Mouse (Mus musculus) midbrain, postnatal 0 days (tissue): Measurements from ENCODE around the gene Sestd1. TPM values are rescaled to one million over a fixed set of nuclear protein-coding genes. Genes with fewer than 3 reads are reported as not detected.

ENCODE experiments used
- ATAC-seq: fragments of 200-750 bp; cut with Nextera tagmentation; 2 replicates; pipeline ENCODE4 v1.8.0; 2017; ENCODE audit warnings: moderate number of reproducible peaks, mild to moderate bottlenecking, moderate TSS enrichment, moderate library complexity; ENCODE audit not compliant: low FRiP score
- DNase-seq: peaks from one replicate; pipeline ENCODE4 v3.0.0-alpha.2; 2015; ENCODE audit warnings: low spot score
- H3K27ac ChIP-seq: fragments of 300-500 bp; sonication (generic); 2 replicates; pipeline ENCODE4 v1.5.1; 2014; ENCODE audit warnings: low read depth, mild to moderate bottlenecking, low read length, mixed read lengths
- H3K27me3 ChIP-seq: fragments of 300-500 bp; sonication (generic); 2 replicates; pipeline ENCODE4 v1.6.1; 2014; ENCODE audit warnings: low read length, control low read depth, mixed read lengths; ENCODE audit not compliant: insufficient read depth
- H3K36me3 ChIP-seq: fragments of 300-500 bp; sonication (generic); 2 replicates; pipeline ENCODE4 v1.6.1; 2014; ENCODE audit warnings: low read length, control low read depth, mixed read lengths; ENCODE audit not compliant: insufficient read depth
- H3K4me1 ChIP-seq: fragments of 300-500 bp; sonication (generic); 2 replicates; pipeline ENCODE4 v1.6.1; 2014; ENCODE audit warnings: mild to moderate bottlenecking, control low read depth, antibody characterized with exemption, low read length, mixed read lengths; ENCODE audit not compliant: insufficient read depth
- H3K4me2 ChIP-seq: fragments of 300-500 bp; sonication (generic); 2 replicates; pipeline ENCODE4 v1.6.1; 2014; ENCODE audit warnings: low read depth, mild to moderate bottlenecking, low read length, mixed read lengths; ENCODE audit not compliant: poor library complexity, severe bottlenecking
- H3K4me3 ChIP-seq: fragments of 300-500 bp; sonication (generic); 2 replicates; pipeline ENCODE4 v1.5.1; 2014; ENCODE audit warnings: low read depth, mild to moderate bottlenecking, low read length, moderate library complexity
- H3K9ac ChIP-seq: fragments of 300-500 bp; sonication (generic); replicated peaks from 2 replicates; pipeline ENCODE4 v1.6.1; 2014; ENCODE audit warnings: mild to moderate bottlenecking, low read length, moderate library complexity, mixed read lengths; ENCODE audit not compliant: poor library complexity, severe bottlenecking
- H3K9me3 ChIP-seq: fragments of 300-500 bp; sonication (generic); 2 replicates; pipeline ENCODE4 v1.6.1; 2016; ENCODE audit warnings: low read length, control low read depth
- CTCF ChIP-seq: IDR thresholded peaks from 2 replicates; pipeline ENCODE4 v1.5.1; 2016; ENCODE audit warnings: antibody characterized with exemption, mild to moderate bottlenecking
- WGBS: fragments of 180-500 bp; shearing (Covaris S2); extraction: QIAGEN DNeasy Blood & Tissue Kit; methylation state at CpG from one replicate; pipeline ENCODE4 v1.1.7; 2014; 5-methylcytosine and 5-hydroxymethylcytosine counted together
- polyA plus RNA-seq: library from polyadenylated mRNA; unstranded; fragments of >200 nt; fragmentation: Nextera tagmentation; extraction: Ambion mirVana; gene quantifications from 2 replicates; pipeline ENCODE4 v1.2.1, GENCODE M21; 2015
- total RNA-seq: library from RNA; depleted of rRNA; stranded (reverse); fragments of >200 nt; gene quantifications from 2 replicates; pipeline ENCODE4 v1.2.3, GENCODE M21; 2014

Gene Sestd1
- total and polyA plus RNA-seq, 2 experiments from 2014 or later, result 23.7 to 52.6 TPM

- H3K4me3 ChIP-seq, result no peak overlapping the region
- ATAC-seq (no peak), DNase-seq (no peak)
- no peak overlapping the region for H3K27ac ChIP-seq
- H3K4me2 ChIP-seq, result no peak overlapping the region
- H3K4me1 ChIP-seq, result no peaks in the 10 kb centered on the region
- TF ChIP-seq CTCF, result no peak
- H3K9ac ChIP-seq, result no peak overlapping the region
- H3K27me3 ChIP-seq, result no peaks in the 10 kb centered on the region
- WGBS, result 92% methylated on average over 6 of the region's 6 CpGs
- no peaks in the 10 kb centered on the region for H3K9me3 ChIP-seq
- H3K36me3 ChIP-seq, result peaks cover 14% of the 10 kb centered on the region; the same call in 1 of the 2 replicates
These were observed 38.1 kb downstream of the Sestd1 start for GRCm38 (mm10) chr2:77242248-77242647.

DNA sequence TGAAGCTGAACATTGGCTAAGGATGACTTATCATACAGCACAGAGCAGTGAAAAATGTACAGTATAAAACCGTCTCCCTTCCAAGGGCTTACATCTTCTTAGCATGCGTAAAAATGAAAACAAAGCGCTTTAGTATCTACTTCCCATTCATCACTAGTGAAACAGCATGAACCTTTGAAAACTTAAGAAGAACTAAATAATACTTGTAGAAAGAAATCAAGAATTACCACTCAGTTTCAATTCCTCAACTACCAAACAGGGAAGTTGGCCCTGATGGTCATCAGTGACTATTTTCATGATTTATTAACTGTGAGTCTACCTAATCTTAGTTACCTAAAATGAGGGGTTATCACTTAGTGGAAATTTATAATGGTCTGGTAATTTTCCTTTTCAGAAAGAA is 41.8 kb downstream of the Sestd1 start:
- H3K4me2 ChIP-seq, result no peak overlapping the region
- ATAC-seq (no peak), DNase-seq (no peak)
- H3K4me1 ChIP-seq, result no peaks in the 10 kb centered on the region
- H3K27ac ChIP-seq, result no peak overlapping the region
- H3K9me3 ChIP-seq, result no peaks in the 10 kb centered on the region
- peaks cover 14% of the 10 kb centered on the region; the same call in 1 of the 2 replicates for H3K36me3 ChIP-seq
- WGBS, result 88% methylated on average over 3 of the region's 3 CpGs
- TF ChIP-seq CTCF, result no peak
- no peak overlapping the region for H3K9ac ChIP-seq
- H3K27me3 ChIP-seq, result no peaks in the 10 kb centered on the region
- no peak overlapping the region for H3K4me3 ChIP-seq

- Histone ChIP-seq H3K36me3 (peaks cover 15% of the 10 kb centered on the region; the same call in 1 of the 2 replicates), H3K9me3 (no peaks in the 10 kb centered on the region), H3K4me3 (no peak overlapping the region), H3K4me2 (no peak overlapping the region), H3K9ac (no peak overlapping the region), H3K27ac (no peak overlapping the region), H3K27me3 (no peaks in the 10 kb centered on the region), H3K4me1 (no peaks in the 10 kb centered on the region)
- 60% methylated on average over 3 of the region's 3 CpGs for WGBS
- DNase-seq (no peak), ATAC-seq (no peak)
- TF ChIP-seq CTCF, result no peak
These were observed 42.3 kb downstream of the Sestd1 start for GRCm38 (mm10) chr2:77238046-77238445.

GRCm38 (mm10) chr2:77236860-77237259 is 43.5 kb downstream of the Sestd1 start:
- no peak for TF ChIP-seq CTCF
- H3K36me3 ChIP-seq, result peaks cover 26% of the 10 kb centered on the region; the same call in 1 of the 2 replicates
- 86% methylated on average over 4 of the region's 4 CpGs for WGBS

DNA sequence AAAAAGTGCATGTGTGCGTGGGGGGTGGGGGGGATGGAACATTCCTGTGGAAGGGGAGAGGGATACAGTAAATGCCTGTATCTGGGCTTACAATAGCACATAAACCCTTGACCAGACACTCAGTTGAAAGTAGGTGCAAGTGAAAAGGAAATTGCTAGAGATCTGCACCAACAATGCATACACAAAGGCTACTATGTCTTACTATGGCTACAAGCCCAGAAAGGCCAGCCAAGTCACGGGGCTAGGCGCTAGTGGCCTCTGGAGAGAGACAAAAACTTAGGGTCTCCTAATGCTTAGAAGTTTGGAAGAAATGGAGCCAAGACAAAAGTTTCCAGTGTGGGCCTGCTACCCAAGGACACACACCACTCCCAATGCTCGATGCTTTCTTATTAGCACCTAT is 44.5 kb downstream of the Sestd1 start:
- WGBS, result 84% methylated on average over 4 of the region's 4 CpGs
- no peak overlapping the region for H3K9ac ChIP-seq
- DNase-seq (no peak), ATAC-seq (no peak)
- TF ChIP-seq CTCF, result no peak
- no peak overlapping the region for H3K27ac ChIP-seq
- no peak overlapping the region for H3K4me3 ChIP-seq
- no peaks in the 10 kb centered on the region for H3K9me3 ChIP-seq
- H3K36me3 ChIP-seq, result peaks cover 28% of the 10 kb centered on the region; the same call in 1 of the 2 replicates
- H3K4me2 ChIP-seq, result no peak overlapping the region
- no peaks in the 10 kb centered on the region for H3K27me3 ChIP-seq
- H3K4me1 ChIP-seq, result no peaks in the 10 kb centered on the region

More at GRCm38 (mm10) chr2:77236860-77237259, 43.5 kb downstream of the Sestd1 start:
- Histone ChIP-seq H3K4me3 (no peak overlapping the region), H3K4me2 (no peak overlapping the region), H3K9ac (no peak overlapping the region), H3K27me3 (no peaks in the 10 kb centered on the region), H3K9me3 (no peaks in the 10 kb centered on the region), H3K4me1 (no peaks in the 10 kb centered on the region), H3K27ac (no peak overlapping the region)
- DNase-seq, result no peak
- ATAC-seq, result no peak

GRCm38 (mm10) chr2:77232604-77233003 is 47.8 kb downstream of the Sestd1 start:
- no peak overlapping the region for H3K9ac ChIP-seq
- H3K4me2 ChIP-seq, result no peak overlapping the region
- no peaks in the 10 kb centered on the region for H3K9me3 ChIP-seq
- no peak for DNase-seq
- no peak for TF ChIP-seq CTCF
- H3K36me3 ChIP-seq, result peaks cover 22% of the 10 kb centered on the region; the same call in 1 of the 2 replicates
- H3K27me3 ChIP-seq, result no peaks in the 10 kb centered on the region
- 98% methylated on average over 2 of the region's 2 CpGs for WGBS
- H3K4me3 ChIP-seq, result no peak overlapping the region
- H3K4me1 ChIP-seq, result no peaks in the 10 kb centered on the region
- no peak for ATAC-seq
- no peak overlapping the region for H3K27ac ChIP-seq
